Mouse (Mus musculus) right cerebral cortex, adult 18-20 months (tissue): ENCODE data around the gene 2410004B18Rik.

ENCODE experiments used
- DNase-seq: peaks from one replicate; pipeline ENCODE4 v3.0.0; 2022; ENCODE audit warnings: mixed read lengths

Gene 2410004B18Rik

GRCm38 (mm10) chr3:145966806-145967205 lies 29.0 kb downstream of the 2410004B18Rik start:
- no peak for DNase-seq

GRCm38 (mm10) chr3:145969031-145969501 lies 31.3 kb downstream of the 2410004B18Rik start:
- DNase-seq: no peak

GRCm38 (mm10) chr3:145971501-145971900 lies 33.7 kb downstream of the 2410004B18Rik start:
- DNase-seq: no peak

GRCm38 (mm10) chr3:145974986-145975385 lies 37.2 kb downstream of the 2410004B18Rik start:
- no peak for DNase-seq

GRCm38 (mm10) chr3:145985333-145985925 lies 47.6 kb downstream of the 2410004B18Rik start:
- DNase-seq: no peak

- no peak for DNase-seq
These were observed 48.6 kb downstream of the 2410004B18Rik start for GRCm38 (mm10) chr3:145986317-145987001.

- peak; percentile 47 for DNase-seq
These were observed 49.6 kb downstream of the 2410004B18Rik start, which contains the start of gene Syde2 for GRCm38 (mm10) chr3:145987268-145987969. TSS of gene Syde2 (plus strand) at chr3:145987870.

GRCm38 (mm10) chr3:145987970-145988683 lies 50.3 kb downstream of the 2410004B18Rik start:
- peak; percentile 64 for DNase-seq

- DNase-seq: no peak
These were observed 51.1 kb downstream of the 2410004B18Rik start for GRCm38 (mm10) chr3:145988684-145989575.

GRCm38 (mm10) chr3:145989576-145990081 lies 51.8 kb downstream of the 2410004B18Rik start:
- DNase-seq: no peak

GRCm38 (mm10) chr3:145991130-145991529 lies 53.3 kb downstream of the 2410004B18Rik start:
- DNase-seq: no peak

- no peak for DNase-seq
These were observed 54.3 kb downstream of the 2410004B18Rik start for GRCm38 (mm10) chr3:145991976-145992730.

GRCm38 (mm10) chr3:145992796-145993195 lies 55.0 kb downstream of the 2410004B18Rik start:
- peak; percentile 19 for DNase-seq

GRCm38 (mm10) chr3:145993481-145994201 lies 55.8 kb downstream of the 2410004B18Rik start:
- no peak for DNase-seq
